Mouse (Mus musculus) heart, postnatal 0 days (tissue): Measurements from ENCODE around the gene Cuta.
"Not testable (repeated sequence)": the region's sequence is repeated elsewhere in the genome, so short reads cannot be mapped to it uniquely, and the experiment has no call there.

Experiments
- CTCF ChIP-seq: IDR thresholded peaks from 2 replicates; pipeline ENCODE4 v1.5.1; 2016; ENCODE audit warnings: antibody characterized with exemption, control low read depth, low read depth
- EP300 ChIP-seq: IDR thresholded peaks from 2 replicates; pipeline ENCODE4 v1.6.1; 2016; ENCODE audit warnings: antibody characterized with exemption, low read depth

GRCm38 (mm10) chr17:26907506-26907905, 31.9 kb downstream of the Cuta start:
- TF ChIP-seq CTCF, EP300: not testable (repeated sequence)
